Mouse (Mus musculus) stomach, embryonic 14.5 days (tissue): ENCODE results near the gene Ap1s3. TPM values are rescaled to one million over a fixed set of nuclear protein-coding genes. Genes with fewer than 3 reads are reported as not detected.

Experiments used
- ATAC-seq: fragments of 200-750 bp; cut with Nextera tagmentation; 2 replicates; pipeline ENCODE4 v1.8.0; 2017; ENCODE audit warnings: low read depth, moderate TSS enrichment; ENCODE audit not compliant: insufficient number of reproducible peaks, insufficient read depth, low FRiP score
- H3K27ac ChIP-seq: fragments of 300-500 bp; sonication (generic); 2 replicates; pipeline ENCODE4 v1.5.1; 2014; ENCODE audit warnings: mild to moderate bottlenecking, low read length, moderate library complexity, mixed read lengths
- H3K27me3 ChIP-seq: fragments of 300-500 bp; sonication (generic); 2 replicates; pipeline ENCODE4 v1.6.1; 2014; ENCODE audit warnings: low read length, control low read depth, mixed read lengths; ENCODE audit not compliant: control insufficient read depth, insufficient read depth
- H3K36me3 ChIP-seq: fragments of 300-500 bp; sonication (generic); 2 replicates; pipeline ENCODE4 v1.6.1; 2014; ENCODE audit warnings: mild to moderate bottlenecking, control low read depth, low read length, moderate library complexity, mixed read lengths; ENCODE audit not compliant: control insufficient read depth, insufficient read depth
- H3K4me1 ChIP-seq: fragments of 300-500 bp; sonication (generic); 2 replicates; pipeline ENCODE4 v1.6.1; 2014; ENCODE audit warnings: low read length, control low read depth, mixed read lengths; ENCODE audit not compliant: control insufficient read depth, insufficient read depth
- H3K4me2 ChIP-seq: fragments of 300-500 bp; sonication (generic); replicated peaks from 2 replicates; pipeline ENCODE4 v1.6.1; 2014; ENCODE audit warnings: low read depth, low read length, control low read depth
- H3K4me3 ChIP-seq: fragments of 300-500 bp; sonication (generic); 2 replicates; pipeline ENCODE4 v1.5.1; 2014; ENCODE audit warnings: low read depth, low read length, control low read depth
- H3K9ac ChIP-seq: fragments of 300-500 bp; sonication (generic); replicated peaks from 2 replicates; pipeline ENCODE4 v1.6.1; 2014; ENCODE audit warnings: low read depth, mild to moderate bottlenecking, control low read depth, low read length, moderate library complexity, mixed read lengths
- H3K9me3 ChIP-seq: fragments of 300-500 bp; sonication (generic); 2 replicates; pipeline ENCODE4 v1.6.1; 2016; ENCODE audit warnings: low read depth, low read length, control low read depth; ENCODE audit not compliant: control insufficient read depth
- WGBS: fragments of 180-500 bp; shearing (Covaris S2); extraction: QIAGEN DNeasy Blood & Tissue Kit; methylation state at CpG from one replicate; pipeline ENCODE4 v1.1.7; 2014; 5-methylcytosine and 5-hydroxymethylcytosine counted together
- polyA plus RNA-seq: library from polyadenylated mRNA; unstranded; fragments of >200 nt; fragmentation: Nextera tagmentation; extraction: Ambion mirVana; gene quantifications from 2 replicates; pipeline ENCODE4 v1.2.1, GENCODE M21; 2014

The Ap1s3 gene
- polyA plus RNA-seq, 1 experiment from 2014 or later, result 0.43 TPM

GRCm38 (mm10) chr1:79602500-79602899 is 69.3 kb downstream of the Ap1s3 start:
- Histone ChIP-seq H3K9ac (no peak overlapping the region), H3K4me1 (no peaks in the 10 kb centered on the region), H3K27ac (no peak overlapping the region), H3K4me2 (no peak overlapping the region), H3K4me3 (no peak overlapping the region), H3K27me3 (no peaks in the 10 kb centered on the region), H3K9me3 (no peaks in the 10 kb centered on the region), H3K36me3 (no peaks in the 10 kb centered on the region)
- ATAC-seq, result no peak
- WGBS, result 46% methylated on average over 2 of the region's 2 CpGs

DNA sequence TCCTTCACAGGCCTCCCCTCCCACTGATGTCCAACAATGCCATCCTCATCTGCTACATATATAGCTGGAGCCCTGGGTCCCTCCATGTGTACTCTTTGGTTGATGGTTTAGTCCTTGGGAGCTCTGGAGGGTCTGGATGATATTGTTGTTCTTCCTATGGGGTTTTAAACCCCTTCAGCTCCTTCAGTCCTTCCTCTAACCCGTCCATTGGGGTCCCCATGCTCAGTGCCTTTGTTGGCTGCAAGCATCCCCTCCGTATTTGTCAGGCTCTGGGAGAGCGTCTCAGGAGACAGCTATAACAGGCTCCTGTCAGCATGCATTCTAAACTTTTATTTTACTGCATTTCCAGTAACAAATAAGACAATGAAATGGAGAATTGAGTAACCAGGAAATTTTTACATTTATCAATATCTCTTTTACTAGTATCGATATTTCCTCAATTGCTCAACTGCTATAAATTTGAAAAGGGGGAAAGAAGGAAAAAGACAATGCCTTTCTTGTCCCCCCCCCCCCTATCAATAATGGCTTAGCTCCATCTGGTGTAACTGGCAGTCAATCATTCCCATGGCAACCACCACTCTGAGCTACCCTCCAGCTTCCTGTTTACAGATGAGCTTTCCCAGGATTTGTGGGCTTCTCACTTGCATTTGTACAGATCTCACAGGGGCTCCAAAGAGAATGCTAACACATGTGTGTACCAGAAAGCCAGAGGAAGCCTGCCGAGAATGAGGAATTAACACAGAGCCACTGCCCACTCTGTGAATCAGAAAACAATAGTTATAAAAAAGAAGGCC is 73.2 kb downstream of the Ap1s3 start:
- Histone ChIP-seq H3K27me3 (no peaks in the 10 kb centered on the region), H3K4me2 (no peak overlapping the region), H3K9ac (no peak overlapping the region), H3K4me1 (no peaks in the 10 kb centered on the region), H3K27ac (no peak overlapping the region), H3K9me3 (no peaks in the 10 kb centered on the region), H3K4me3 (no peak overlapping the region), H3K36me3 (no peaks in the 10 kb centered on the region)
- ATAC-seq, result no peak
- 53% methylated on average over 5 of the region's 5 CpGs for WGBS

DNA sequence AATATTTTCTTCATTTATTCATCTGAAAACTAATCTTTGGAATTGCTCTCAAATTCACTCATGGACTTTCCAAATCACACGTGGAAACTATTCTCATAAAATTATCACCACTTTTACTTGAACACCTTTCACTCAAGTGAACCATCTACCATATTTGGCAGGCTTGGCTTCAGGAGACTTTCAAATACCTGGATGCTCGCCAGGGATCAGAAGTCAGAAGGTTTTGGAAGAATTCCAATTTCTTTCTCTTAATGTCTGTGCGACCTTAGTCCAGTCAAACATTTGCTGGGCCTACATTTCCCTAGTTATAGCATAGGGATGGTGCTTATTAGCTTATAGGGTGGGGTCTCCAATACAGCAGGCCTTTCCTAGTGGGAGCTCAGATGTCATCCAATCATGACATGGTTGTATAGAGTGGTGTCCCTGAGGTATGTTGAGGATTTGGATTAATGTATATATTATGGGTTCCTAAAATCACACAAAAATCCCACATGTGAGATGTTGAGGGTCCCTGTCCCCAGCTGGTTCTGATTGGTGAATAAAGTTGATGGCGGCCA is 79.0 kb downstream of the Ap1s3 start:
- no peaks in the 10 kb centered on the region for H3K36me3 ChIP-seq
- no peak overlapping the region for H3K4me2 ChIP-seq
- 64% methylated on average over 4 of the region's 4 CpGs for WGBS
- no peaks in the 10 kb centered on the region for H3K27me3 ChIP-seq
- no peak overlapping the region for H3K4me3 ChIP-seq
- no peak overlapping the region for H3K9ac ChIP-seq
- no peaks in the 10 kb centered on the region for H3K9me3 ChIP-seq
- H3K4me1 ChIP-seq, result no peaks in the 10 kb centered on the region
- no peak for ATAC-seq
- H3K27ac ChIP-seq, result no peak overlapping the region

GRCm38 (mm10) chr1:79591091-79591490 is 80.7 kb downstream of the Ap1s3 start:
- no peaks in the 10 kb centered on the region for H3K9me3 ChIP-seq
- H3K4me1 ChIP-seq, result no peaks in the 10 kb centered on the region
- H3K9ac ChIP-seq, result no peak overlapping the region
- H3K36me3 ChIP-seq, result no peaks in the 10 kb centered on the region
- no peak overlapping the region for H3K4me3 ChIP-seq
- H3K27ac ChIP-seq, result no peak overlapping the region
- no peak overlapping the region for H3K4me2 ChIP-seq
- WGBS, result 76% methylated on average over 1 of the region's 1 CpGs
- ATAC-seq, result no peak
- H3K27me3 ChIP-seq, result no peaks in the 10 kb centered on the region

- H3K36me3 ChIP-seq, result no peaks in the 10 kb centered on the region
- no peak for ATAC-seq
- no peak overlapping the region for H3K9ac ChIP-seq
- H3K9me3 ChIP-seq, result no peaks in the 10 kb centered on the region
- H3K27me3 ChIP-seq, result no peaks in the 10 kb centered on the region
- no peak overlapping the region for H3K4me3 ChIP-seq
- no peak overlapping the region for H3K4me2 ChIP-seq
- no peak overlapping the region for H3K27ac ChIP-seq
- no peaks in the 10 kb centered on the region for H3K4me1 ChIP-seq
- 79% methylated on average over 4 of the region's 4 CpGs for WGBS
Observed at GRCm38 (mm10) chr1:79589971-79590763, 81.6 kb downstream of the Ap1s3 start.

DNA sequence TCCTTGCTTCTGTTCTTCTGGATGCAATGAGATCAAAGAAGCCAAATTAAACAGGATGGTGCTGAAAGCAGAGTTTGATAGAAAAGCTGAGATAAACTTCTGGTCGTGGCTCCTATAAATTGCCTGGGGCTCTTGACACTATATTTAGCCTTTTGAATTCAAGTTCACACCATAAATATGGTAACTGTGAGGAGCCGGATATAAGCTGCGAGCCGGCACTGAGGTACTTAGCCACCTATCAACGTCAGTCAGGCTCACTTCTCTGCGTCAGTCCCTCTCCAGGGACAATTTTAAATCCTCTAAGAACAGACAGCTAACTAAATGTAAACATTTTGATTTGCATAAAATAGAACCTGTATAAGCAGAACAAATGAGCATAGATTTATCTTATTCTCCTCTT is 82.3 kb downstream of the Ap1s3 start:
- Histone ChIP-seq H3K9me3 (no peaks in the 10 kb centered on the region), H3K9ac (no peak overlapping the region), H3K27me3 (no peaks in the 10 kb centered on the region), H3K4me3 (no peak overlapping the region), H3K36me3 (no peaks in the 10 kb centered on the region), H3K4me2 (no peak overlapping the region), H3K27ac (no peak overlapping the region), H3K4me1 (no peaks in the 10 kb centered on the region)
- 41% methylated on average over 6 of the region's 6 CpGs for WGBS
- ATAC-seq, result no peak

DNA sequence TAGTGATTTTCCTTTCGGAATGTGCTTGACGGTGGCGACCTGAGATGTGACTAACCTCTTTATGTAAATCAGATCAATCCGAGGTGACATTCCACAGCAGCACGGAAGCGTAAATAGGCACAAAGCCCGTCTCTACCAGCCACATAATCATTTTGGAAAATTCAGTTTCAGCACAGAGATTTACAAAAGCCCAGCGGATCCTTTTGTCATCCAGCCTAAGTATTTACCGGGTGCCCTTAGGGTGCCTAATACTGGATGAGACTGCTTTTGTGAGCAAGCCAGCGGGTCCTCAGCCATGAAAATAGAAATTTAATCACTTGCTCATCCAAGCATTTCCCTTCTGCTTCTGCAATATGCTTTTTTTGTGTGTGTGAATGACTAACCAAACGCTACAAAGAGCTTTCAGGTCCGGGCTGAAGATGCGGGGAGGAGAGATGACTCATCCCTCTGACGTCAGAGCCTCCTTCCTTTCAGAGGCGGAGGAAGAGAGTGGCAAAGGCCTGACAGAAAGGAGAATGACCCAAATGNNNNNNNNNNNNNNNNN is 90.6 kb downstream of the Ap1s3 start:
- no peak for ATAC-seq
- 0 out of 2 replicates have a peak overlapping the region, but pooled peaks have one; percentile 14 for H3K9ac ChIP-seq

DNA sequence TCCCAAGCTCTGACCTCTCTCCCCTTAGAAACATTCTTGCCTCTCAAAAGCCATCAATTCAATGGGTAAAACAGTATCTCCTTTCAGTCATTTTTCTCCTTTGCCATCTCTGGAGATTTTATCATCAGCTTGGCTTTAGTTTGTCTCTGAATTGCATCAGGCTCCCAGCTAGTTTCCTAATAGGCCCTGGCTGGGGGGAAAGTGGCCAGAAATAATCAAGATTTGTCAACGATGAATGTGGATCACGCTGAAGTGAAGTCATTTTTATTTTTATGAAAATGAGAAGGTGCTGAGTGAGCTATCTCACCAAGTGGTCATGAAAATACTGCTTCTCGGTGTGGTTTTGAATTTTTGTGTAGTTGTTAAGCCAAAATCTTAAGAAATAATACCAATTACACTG is 94.4 kb downstream of the Ap1s3 start:
- no peak overlapping the region for H3K4me3 ChIP-seq
- H3K27me3 ChIP-seq, result no peaks in the 10 kb centered on the region
- H3K27ac ChIP-seq, result no peak overlapping the region
- H3K9me3 ChIP-seq, result no peaks in the 10 kb centered on the region
- 87% methylated on average over 3 of the region's 3 CpGs for WGBS
- H3K4me1 ChIP-seq, result no peaks in the 10 kb centered on the region
- no peaks in the 10 kb centered on the region for H3K36me3 ChIP-seq
- ATAC-seq, result no peak
- no peak overlapping the region for H3K9ac ChIP-seq
- H3K4me2 ChIP-seq, result no peak overlapping the region

More for the DNA sequence above, 90.6 kb downstream of the Ap1s3 start:
- H3K36me3 ChIP-seq, result no peaks in the 10 kb centered on the region
- H3K9me3 ChIP-seq, result no peaks in the 10 kb centered on the region
- no peak overlapping the region for H3K27ac ChIP-seq
- peak overlapping the region; percentile 22 for H3K4me3 ChIP-seq
- no peaks in the 10 kb centered on the region for H3K4me1 ChIP-seq
- no peaks in the 10 kb centered on the region for H3K27me3 ChIP-seq
- H3K4me2 ChIP-seq, result peak overlapping the region; percentile 43
- WGBS, result 10% methylated on average over 15 of the region's 15 CpGs
